Mouse (Mus musculus) B cell, adult 2 months (primary cell): Measurements from ENCODE around the gene Nrde2.

Experiments used
- DNase-seq, 2 experiments: peaks; one replicate each; pipeline ENCODE4 v3.0.0; 2022

The Nrde2 gene

GRCm38 (mm10) chr12:100123476-100123875 lies 36.0 kb downstream of the Nrde2 start:
- DNase-seq: no peak

GRCm38 (mm10) chr12:100122921-100123381 lies 36.5 kb downstream of the Nrde2 start:
- no peak for DNase-seq

- DNase-seq: no peak
Observed at GRCm38 (mm10) chr12:100115982-100116381, 43.5 kb downstream of the Nrde2 start.

- peak; percentile 80 to 83 for DNase-seq
Observed at GRCm38 (mm10) chr12:100109986-100110696, 49.3 kb downstream of the Nrde2 start, which contains the start of gene Psmc1. Gene Psmc1, plus strand, starts transcription at chr12:100110154.

GRCm38 (mm10) chr12:100107436-100107835 lies 52.0 kb downstream of the Nrde2 start:
- no peak for DNase-seq

- peak; percentile 85 to 87 for DNase-seq
Observed at GRCm38 (mm10) chr12:100106275-100106895, 53.1 kb downstream of the Nrde2 start.

GRCm38 (mm10) chr12:100104530-100104929 lies 54.9 kb downstream of the Nrde2 start:
- no peak for DNase-seq

GRCm38 (mm10) chr12:100101651-100102050 lies 57.8 kb downstream of the Nrde2 start:
- no peak for DNase-seq

GRCm38 (mm10) chr12:100100707-100101030 lies 58.8 kb downstream of the Nrde2 start:
- no peak for DNase-seq

GRCm38 (mm10) chr12:100099971-100100706 lies 59.3 kb downstream of the Nrde2 start:
- no peak for DNase-seq

GRCm38 (mm10) chr12:100093046-100093445 lies 66.4 kb downstream of the Nrde2 start:
- DNase-seq: no peak

GRCm38 (mm10) chr12:100090750-100091149 lies 68.7 kb downstream of the Nrde2 start:
- no peak for DNase-seq

GRCm38 (mm10) chr12:100089265-100089664 lies 70.2 kb downstream of the Nrde2 start:
- DNase-seq: no peak

- DNase-seq: no peak
Observed at GRCm38 (mm10) chr12:100088026-100088425, 71.4 kb downstream of the Nrde2 start.

GRCm38 (mm10) chr12:100079636-100080286 lies 79.7 kb downstream of the Nrde2 start:
- DNase-seq: no peak

- DNase-seq: no peak
Observed at GRCm38 (mm10) chr12:100075715-100076114, 83.7 kb downstream of the Nrde2 start.
